31 mouse cellular contexts compared by ENCODE assay signal in genomic region chr8:114759621-114760020, GRCm38 (mm10).
"Had no signal": no experiment of that assay in that cellular context is flagged by ENCODE, and none has a peak within 500 bp of the region (broad histone marks: within the 10 kb centered on the region; RNA-seq: fewer than 3 reads in every experiment).

No protein-coding gene starts in this region.

- H3K9ac ChIP-seq: limb, embryonic 12.5 days; limb, embryonic 13.5 days; limb, embryonic 15.5 days; liver, embryonic 13.5 days; liver, embryonic 14.5 days; liver, embryonic 15.5 days; lung, embryonic 14.5 days; lung, embryonic 15.5 days; midbrain, embryonic 12.5 days; midbrain, embryonic 13.5 days; midbrain, embryonic 15.5 days; neural tube, embryonic 12.5 days had no signal

- ATAC-seq: lung, postnatal 0 days; midbrain, embryonic 13.5 days; midbrain, embryonic 15.5 days; midbrain, embryonic 16.5 days had no signal

- H3K9me3 ChIP-seq: limb, embryonic 10.5 days; limb, embryonic 12.5 days; limb, embryonic 13.5 days; limb, embryonic 15.5 days; liver, embryonic 13.5 days; liver, embryonic 15.5 days; lung, embryonic 15.5 days; midbrain, embryonic 10.5 days; midbrain, embryonic 12.5 days; midbrain, embryonic 15.5 days; neural tube, embryonic 12.5 days had no signal

- H3K27me3 ChIP-seq: limb, embryonic 12.5 days; limb, embryonic 15.5 days; liver, embryonic 13.5 days; liver, embryonic 15.5 days; lung, embryonic 15.5 days; megakaryocyte, embryonic 14.5 days; midbrain, embryonic 12.5 days; midbrain, embryonic 13.5 days; midbrain, embryonic 15.5 days; neural tube, embryonic 12.5 days had no signal

- H3K36me3 ChIP-seq: limb, embryonic 10.5 days; limb, embryonic 12.5 days; limb, embryonic 13.5 days; limb, embryonic 15.5 days; liver, embryonic 13.5 days; liver, embryonic 15.5 days; lung, embryonic 15.5 days; midbrain, embryonic 10.5 days; midbrain, embryonic 12.5 days; midbrain, embryonic 13.5 days; midbrain, embryonic 15.5 days; neural tube, embryonic 12.5 days had no signal

- DNase-seq: left cerebral cortex, postnatal 4 days; liver; liver, embryonic 13.5 days; lung, adult 18-20 months; lung, adult 2 months; lung, embryonic 14.5 days; lung, postnatal 10 days; lung, postnatal 14 days; lung, postnatal 36 days; lung, postnatal 4 days; midbrain, embryonic 14.5 days had no signal

- H3K4me3 ChIP-seq: left cerebral cortex, adult 2 months; limb, embryonic 10.5 days; limb, embryonic 12.5 days; limb, embryonic 13.5 days; limb, embryonic 15.5 days; liver, embryonic 13.5 days; liver, embryonic 15.5 days; lung, embryonic 15.5 days; megakaryocyte, embryonic 14.5 days; midbrain, embryonic 10.5 days; midbrain, embryonic 12.5 days; midbrain, embryonic 13.5 days; midbrain, embryonic 15.5 days; myocyte; neural tube, embryonic 12.5 days had no signal

- H3K4me2 ChIP-seq: limb, embryonic 12.5 days; limb, embryonic 13.5 days; limb, embryonic 15.5 days; liver, embryonic 11.5 days; liver, embryonic 13.5 days; liver, embryonic 15.5 days; lung, embryonic 14.5 days; lung, embryonic 15.5 days; midbrain, embryonic 11.5 days; midbrain, embryonic 12.5 days; midbrain, embryonic 13.5 days; midbrain, embryonic 15.5 days; neural tube, embryonic 12.5 days had no signal

- H3K27ac ChIP-seq: left cerebral cortex, adult 2 months; limb, embryonic 10.5 days; limb, embryonic 12.5 days; limb, embryonic 13.5 days; limb, embryonic 15.5 days; liver, embryonic 13.5 days; liver, embryonic 14.5 days; liver, embryonic 15.5 days; lung, embryonic 15.5 days; macrophage; midbrain, embryonic 10.5 days; midbrain, embryonic 12.5 days; midbrain, embryonic 13.5 days; midbrain, embryonic 15.5 days; neural tube, embryonic 12.5 days had no signal

- H3K4me1 ChIP-seq: limb, embryonic 12.5 days; limb, embryonic 13.5 days; limb, embryonic 15.5 days; liver, embryonic 13.5 days; liver, embryonic 15.5 days; lung, embryonic 15.5 days; megakaryocyte, embryonic 14.5 days; midbrain, embryonic 13.5 days had no signal
